Mouse (Mus musculus) heart, adult 2 months (tissue): ENCODE results near the gene Slc16a12.

Experiments
- CTCF ChIP-seq: fragments of 200-600 bp; IDR thresholded peaks from 2 replicates; pipeline ENCODE4 v1.8.1; 2022; ENCODE audit warnings: antibody characterized with exemption, mild to moderate bottlenecking, moderate library complexity
- EP300 ChIP-seq: fragments of 200-500 bp; IDR thresholded peaks from 2 replicates; pipeline ENCODE4 v1.6.1; 2011; ENCODE audit warnings: low read depth, low read length, control low read depth; ENCODE audit not compliant: insufficient read depth

- TF ChIP-seq EP300: no peak
- TF ChIP-seq CTCF: no peak
These were observed 126.2 kb downstream of the Slc16a12 start for GRCm38 (mm10) chr19:34620871-34621270.
